Mouse (Mus musculus) heart, postnatal 0 days (tissue): ENCODE results near the gene Gm2001. TPM values are rescaled to one million over a fixed set of nuclear protein-coding genes. Genes with fewer than 3 reads are reported as not detected.
"Not testable (repeated sequence)": the region's sequence is repeated elsewhere in the genome, so short reads cannot be mapped to it uniquely, and the experiment has no call there.

Experiments
- ATAC-seq: fragments of 200-750 bp; cut with Nextera tagmentation; 2 replicates; pipeline ENCODE4 v1.8.0; 2017; ENCODE audit warnings: low read depth, moderate number of reproducible peaks, moderate library complexity; ENCODE audit not compliant: insufficient read depth
- DNase-seq: peaks from one replicate; pipeline ENCODE4 v3.0.0-alpha.2; 2016; ENCODE audit warnings: low spot score
- H3K27ac ChIP-seq: fragments of 300-500 bp; sonication (generic); 2 replicates; pipeline ENCODE4 v1.5.1; 2014; ENCODE audit warnings: low read depth, mild to moderate bottlenecking
- H3K27me3 ChIP-seq: fragments of 300-500 bp; sonication (generic); 2 replicates; pipeline ENCODE4 v1.6.1; 2014; ENCODE audit warnings: low read length, mixed read lengths; ENCODE audit not compliant: control insufficient read depth, insufficient read depth
- H3K36me3 ChIP-seq: fragments of 300-500 bp; sonication (generic); replicated peaks from 2 replicates; pipeline ENCODE4 v1.6.1; 2014; ENCODE audit warnings: low read length, mixed read lengths; ENCODE audit not compliant: control insufficient read depth, insufficient read depth
- H3K4me1 ChIP-seq: fragments of 300-500 bp; sonication (generic); 2 replicates; pipeline ENCODE4 v1.6.1; 2014; ENCODE audit warnings: antibody characterized with exemption; ENCODE audit not compliant: control insufficient read depth, insufficient read depth
- H3K4me2 ChIP-seq: fragments of 300-500 bp; sonication (generic); 2 replicates; pipeline ENCODE4 v1.6.1; 2014; ENCODE audit warnings: low read depth, mild to moderate bottlenecking, low read length, moderate library complexity
- H3K4me3 ChIP-seq: fragments of 300-500 bp; sonication (generic); 2 replicates; pipeline ENCODE4 v1.5.1; 2014; ENCODE audit warnings: low read depth, low read length
- H3K9ac ChIP-seq: fragments of 300-500 bp; sonication (generic); replicated peaks from 2 replicates; pipeline ENCODE4 v1.6.1; 2014; ENCODE audit warnings: low read depth, low read length, mixed read lengths
- H3K9me3 ChIP-seq: fragments of 300-500 bp; sonication (generic); replicated peaks from 2 replicates; pipeline ENCODE4 v1.6.1; 2016; ENCODE audit warnings: low read length; ENCODE audit not compliant: control insufficient read depth
- WGBS: fragments of 180-500 bp; shearing (Covaris S2); extraction: QIAGEN DNeasy Blood & Tissue Kit; methylation state at CpG from one replicate; pipeline ENCODE4 v1.1.7; 2014; 5-methylcytosine and 5-hydroxymethylcytosine counted together
- polyA plus RNA-seq: library from polyadenylated mRNA; unstranded; fragments of >200 nt; fragmentation: Nextera tagmentation; extraction: Ambion mirVana; gene quantifications from 2 replicates; pipeline ENCODE4 v1.2.1, GENCODE M21; 2015
- total RNA-seq: library from RNA; depleted of rRNA; stranded (reverse); fragments of >200 nt; gene quantifications from 2 replicates; pipeline ENCODE4 v1.2.3, GENCODE M21; 2014; ENCODE audit warnings: low replicate concordance; rRNA removed

Gm2001 gene
- total and polyA plus RNA-seq, 2 experiments from 2014 or later = not detected

DNA sequence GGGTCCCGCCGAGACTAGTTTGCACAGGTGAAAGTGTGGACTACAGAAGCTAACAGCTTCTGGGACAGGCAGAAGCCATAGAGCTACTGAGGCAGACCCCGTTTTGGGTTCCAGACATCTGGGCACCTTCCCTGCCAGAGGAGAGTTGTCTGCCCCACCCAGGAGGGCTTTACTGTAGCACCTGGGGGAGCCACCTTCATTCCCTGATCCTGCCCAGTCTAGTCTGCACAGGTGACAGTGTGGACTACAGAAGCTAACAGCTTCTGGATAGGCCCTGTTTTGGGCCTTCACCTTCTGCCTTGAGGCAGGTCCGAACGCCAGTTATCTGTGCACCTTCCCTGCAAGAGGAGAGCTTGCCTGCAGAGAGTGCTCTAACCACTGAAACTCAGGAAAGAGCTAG lies 44.2 kb downstream of the Gm2001 start:
- not testable (repeated sequence) for H3K27me3 ChIP-seq, H3K4me2 ChIP-seq, DNase-seq, H3K9me3 ChIP-seq, H3K36me3 ChIP-seq, H3K4me1 ChIP-seq, ATAC-seq, H3K9ac ChIP-seq, H3K4me3 ChIP-seq, H3K27ac ChIP-seq
- 76% methylated on average over 5 of the region's 5 CpGs for WGBS

DNA sequence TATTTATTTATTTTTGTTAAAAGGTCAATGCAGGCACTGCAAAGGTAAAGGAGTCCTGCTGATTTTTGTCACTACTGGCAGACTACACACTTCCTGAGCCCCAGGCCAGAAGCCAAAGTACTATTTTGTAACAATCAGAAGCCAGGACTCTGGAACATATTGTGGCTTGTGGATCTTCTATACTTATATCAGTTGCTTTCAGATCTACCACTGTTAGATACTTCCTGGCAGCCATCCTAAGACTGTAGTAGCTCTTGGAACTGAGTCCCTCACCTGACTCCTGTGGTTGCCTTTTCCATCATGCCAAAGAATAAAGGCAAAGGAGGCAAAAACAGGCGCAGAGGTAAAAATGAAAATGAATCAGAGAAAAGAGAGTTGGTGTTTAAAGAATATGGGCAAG lies 46.9 kb downstream of the Gm2001 start, which contains the start of gene Gm21936:
Gene Gm21936 (plus strand): TSS at position 301 of the 400 bp plus-strand sequence.
- H3K9ac ChIP-seq, H3K4me2 ChIP-seq, ATAC-seq, H3K27me3 ChIP-seq, H3K4me3 ChIP-seq, H3K4me1 ChIP-seq, DNase-seq, H3K27ac ChIP-seq, H3K36me3 ChIP-seq, H3K9me3 ChIP-seq: not testable (repeated sequence)
- WGBS = 81% methylated on average over 1 of the region's 1 CpGs

Other genes with a start within 250 kb of the Gm2001 start
- not detected in 2 replicates for gene Oog1, start 239.7 kb downstream of the Gm2001 start, total RNA-seq
- gene Oog1, start 239.7 kb downstream of the Gm2001 start, polyA plus RNA-seq = not detected in 2 replicates
- gene Gm4027, start 223.5 kb downstream of the Gm2001 start, total RNA-seq = not detected in 2 replicates
- gene Gm4027, start 223.5 kb downstream of the Gm2001 start, polyA plus RNA-seq = not detected in 2 replicates
- not detected in 2 replicates for gene Gm16381, start 197.7 kb downstream of the Gm2001 start, total RNA-seq
- not detected in 2 replicates for gene Gm16381, start 197.7 kb downstream of the Gm2001 start, polyA plus RNA-seq
- gene Gm21319, start 66.6 kb downstream of the Gm2001 start, total RNA-seq = not detected in 2 replicates
- gene Gm21319, start 66.6 kb downstream of the Gm2001 start, polyA plus RNA-seq = not detected in 2 replicates
- not detected in 2 replicates for gene Gm21936, start 46.8 kb downstream of the Gm2001 start, total RNA-seq
- gene Gm21936, start 46.8 kb downstream of the Gm2001 start, polyA plus RNA-seq = not detected in 2 replicates
- not detected in 2 replicates for gene BB287469, start 25.8 kb downstream of the Gm2001 start, total RNA-seq
- gene BB287469, start 25.8 kb downstream of the Gm2001 start, polyA plus RNA-seq = not detected in 2 replicates
- gene Gm2016, start 31.7 kb upstream of the Gm2001 start, total RNA-seq = not detected in 2 replicates
- not detected in 2 replicates for gene Gm2016, start 31.7 kb upstream of the Gm2001 start, polyA plus RNA-seq
- not detected in 2 replicates for gene Gm2022, start 53.0 kb upstream of the Gm2001 start, total RNA-seq
- not detected in 2 replicates for gene Gm2022, start 53.0 kb upstream of the Gm2001 start, polyA plus RNA-seq
- gene Gm2035, start 77.5 kb upstream of the Gm2001 start, total RNA-seq = not detected in 2 replicates
- not detected in 2 replicates for gene Gm2035, start 77.5 kb upstream of the Gm2001 start, polyA plus RNA-seq
- not detected in 2 replicates for gene Gm2042, start 111.7 kb upstream of the Gm2001 start, total RNA-seq
- not detected in 2 replicates for gene Gm2042, start 111.7 kb upstream of the Gm2001 start, polyA plus RNA-seq
- not detected in 2 replicates for gene Gm2075, start 169.5 kb upstream of the Gm2001 start, total RNA-seq
- not detected in 2 replicates for gene Gm2075, start 169.5 kb upstream of the Gm2001 start, polyA plus RNA-seq
- not detected in 2 replicates for gene Gm6803, start 176.4 kb upstream of the Gm2001 start, total RNA-seq
- not detected in 2 replicates for gene Gm6803, start 176.4 kb upstream of the Gm2001 start, polyA plus RNA-seq
- gene Gm2056, start 184.7 kb upstream of the Gm2001 start, total RNA-seq = not detected in 2 replicates
- gene Gm2056, start 184.7 kb upstream of the Gm2001 start, polyA plus RNA-seq = not detected in 2 replicates
- gene Gm16368, start 241.4 kb upstream of the Gm2001 start, total RNA-seq = not detected in 2 replicates
- not detected in 2 replicates for gene Gm16368, start 241.4 kb upstream of the Gm2001 start, polyA plus RNA-seq